Mouse (Mus musculus) embryonic facial prominence, embryonic 15.5 days (tissue): ENCODE results near the gene Tnk1. TPM values are rescaled to one million over a fixed set of nuclear protein-coding genes. Genes with fewer than 3 reads are reported as not detected.
"Not testable (repeated sequence)": the region's sequence is repeated elsewhere in the genome, so short reads cannot be mapped to it uniquely, and the experiment has no call there.

ENCODE experiments used
- ATAC-seq: fragments of 200-750 bp; cut with Nextera tagmentation; 2 replicates; pipeline ENCODE4 v1.8.0; 2017; ENCODE audit warnings: low read depth, moderate TSS enrichment; ENCODE audit not compliant: insufficient number of reproducible peaks, low FRiP score, low TSS enrichment
- H3K27ac ChIP-seq: fragments of 300-500 bp; sonication (generic); replicated peaks from 2 replicates; pipeline ENCODE4 v1.5.1; 2015; ENCODE audit warnings: mild to moderate bottlenecking, inconsistent platforms
- H3K27me3 ChIP-seq: fragments of 300-500 bp; sonication (generic); 2 replicates; pipeline ENCODE4 v1.6.1; 2015; ENCODE audit warnings: inconsistent platforms
- H3K36me3 ChIP-seq: fragments of 300-500 bp; sonication (generic); 2 replicates; pipeline ENCODE4 v1.6.1; 2015; ENCODE audit warnings: mild to moderate bottlenecking, inconsistent platforms
- H3K4me1 ChIP-seq: fragments of 300-500 bp; sonication (generic); 2 replicates; pipeline ENCODE4 v1.6.1; 2015; ENCODE audit warnings: inconsistent platforms
- H3K4me2 ChIP-seq: fragments of 300-500 bp; sonication (generic); replicated peaks from 2 replicates; pipeline ENCODE4 v1.6.1; 2015; ENCODE audit warnings: mild to moderate bottlenecking, inconsistent platforms
- H3K4me3 ChIP-seq: fragments of 300-500 bp; sonication (generic); replicated peaks from 2 replicates; pipeline ENCODE4 v1.5.1; 2015; ENCODE audit warnings: mild to moderate bottlenecking, inconsistent platforms
- H3K9ac ChIP-seq: fragments of 300-500 bp; sonication (generic); 2 replicates; pipeline ENCODE4 v1.6.1; 2015; ENCODE audit warnings: inconsistent platforms
- H3K9me3 ChIP-seq: fragments of 300-500 bp; sonication (generic); replicated peaks from 2 replicates; pipeline ENCODE4 v1.6.1; 2016; ENCODE audit warnings: inconsistent platforms
- WGBS: fragments of 180-500 bp; shearing (Covaris S2); methylation state at CpG from one replicate; pipeline ENCODE4 v1.1.7; 2015; 5-methylcytosine and 5-hydroxymethylcytosine counted together
- polyA plus RNA-seq: library from polyadenylated mRNA; unstranded; fragments of >200 nt; fragmentation: Nextera tagmentation; extraction: Ambion mirVana; gene quantifications from 2 replicates; pipeline ENCODE4 v1.2.1, GENCODE M21; 2015

Tnk1 gene
- polyA plus RNA-seq, 1 experiment from 2014 or later = 6.9 TPM

DNA sequence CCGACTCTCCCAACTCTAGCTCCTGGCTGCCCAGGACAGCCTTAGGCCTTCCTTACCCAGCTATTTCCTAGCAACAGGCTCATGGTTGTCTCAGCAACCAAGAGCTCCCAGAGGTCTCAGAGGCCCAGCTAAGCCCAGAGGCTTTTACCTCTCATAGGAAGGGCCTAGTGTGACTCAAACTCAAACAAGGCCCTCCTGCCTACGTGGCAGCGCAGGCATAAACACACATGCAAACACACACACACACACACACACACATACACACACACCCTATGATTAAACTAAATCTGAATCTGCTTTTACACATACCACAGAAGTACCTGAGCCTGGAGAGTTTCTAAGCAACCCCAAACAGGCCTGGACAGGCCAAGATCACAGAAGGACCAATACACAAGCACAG lies 19.9 kb upstream of the Tnk1 start:
- Histone ChIP-seq H3K36me3 (no peaks in the 10 kb centered on the region), H3K27me3 (no peaks in the 10 kb centered on the region), H3K9ac (no peak overlapping the region), H3K9me3 (no peaks in the 10 kb centered on the region), H3K4me1 (peaks cover 65% of the 10 kb centered on the region), H3K27ac (peak overlapping the region; percentile 94), H3K4me2 (peak overlapping the region; percentile 88), H3K4me3 (no peak overlapping the region; the same call in 1 of the 2 replicates)
- no peak for ATAC-seq
- 56% methylated on average over 3 of the region's 3 CpGs for WGBS

- H3K4me1 ChIP-seq = peaks cover 65% of the 10 kb centered on the region
- H3K27me3 ChIP-seq = no peaks in the 10 kb centered on the region
- ATAC-seq = no peak
- H3K4me3 ChIP-seq = peak within 1 kb of the TSS; percentile 26
- H3K27ac ChIP-seq = peak within 1 kb of the TSS; percentile 94
- 71% methylated on average over 11 of the region's 11 CpGs for WGBS
- H3K36me3 ChIP-seq = no peaks in the 10 kb centered on the region
- H3K4me2 ChIP-seq = peak within 1 kb of the TSS; percentile 88
- no peaks in the 10 kb centered on the region for H3K9me3 ChIP-seq
- H3K9ac ChIP-seq = 0 out of 2 replicates have a peak within 1 kb of the TSS, but pooled peaks have one; percentile 9
These were observed 19.3 kb upstream of the Tnk1 start, which contains the start of gene Tmem95 for GRCm38 (mm10) chr11:69877878-69878277. TSS of gene Tmem95 (minus strand) at chr11:69878018.

DNA sequence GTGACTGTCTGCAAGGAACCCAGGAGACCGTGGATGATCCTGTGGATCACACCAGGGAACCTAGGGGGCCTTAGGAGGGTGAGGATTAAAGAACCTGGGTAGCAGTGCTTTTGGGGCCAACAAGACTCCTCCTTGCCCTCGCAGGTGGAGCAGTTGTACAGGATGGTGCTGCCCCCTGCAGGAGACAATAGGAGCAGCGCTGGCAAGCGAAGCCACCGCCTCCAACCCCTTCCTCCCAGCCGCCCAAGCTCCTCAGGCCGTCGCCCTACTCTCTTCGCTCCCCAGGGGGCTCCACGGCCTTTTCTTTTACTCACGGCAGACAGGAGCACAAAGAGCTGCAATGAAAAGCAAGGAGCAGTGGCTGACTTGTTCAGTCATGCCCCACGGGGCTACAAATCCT lies 18.3 kb upstream of the Tnk1 start:
- peaks cover 64% of the 10 kb centered on the region for H3K4me1 ChIP-seq
- ATAC-seq = peak; percentile 36; the same call in 1 of the 2 replicates

DNA sequence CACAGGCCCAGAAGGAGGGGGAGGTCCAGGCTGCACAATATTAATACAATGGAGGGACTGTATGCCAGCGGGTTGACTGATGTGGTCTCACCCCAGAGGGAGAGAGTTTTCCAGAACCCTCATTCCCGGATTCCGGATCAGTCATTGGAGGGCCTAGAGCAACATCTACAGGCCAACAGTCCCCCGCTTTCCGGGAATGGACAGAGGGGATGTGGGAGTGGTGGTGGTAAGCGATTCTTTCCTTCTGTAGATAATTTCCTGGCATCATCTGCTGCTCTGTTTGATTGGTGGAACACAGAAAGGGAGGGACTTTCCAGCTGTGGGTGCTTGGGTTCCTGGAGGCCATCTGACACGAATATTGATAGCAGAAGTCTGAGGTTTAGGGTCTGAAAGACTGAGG lies 17.7 kb upstream of the Tnk1 start:
- peak; percentile 52 for ATAC-seq
- Histone ChIP-seq H3K27me3 (no peaks in the 10 kb centered on the region), H3K4me3 (no peak overlapping the region), H3K4me2 (peak overlapping the region; percentile 88), H3K36me3 (no peaks in the 10 kb centered on the region), H3K27ac (peak overlapping the region; percentile 94), H3K4me1 (peaks cover 57% of the 10 kb centered on the region), H3K9ac (no peak overlapping the region), H3K9me3 (no peaks in the 10 kb centered on the region)
- WGBS = 22% methylated on average over 7 of the region's 7 CpGs

More for the DNA sequence above, 18.3 kb upstream of the Tnk1 start:
- H3K27me3 ChIP-seq = no peaks in the 10 kb centered on the region
- H3K4me3 ChIP-seq = peak overlapping the region; percentile 26
- H3K4me2 ChIP-seq = peak overlapping the region; percentile 88
- 2% methylated on average over 12 of the region's 12 CpGs for WGBS
- H3K36me3 ChIP-seq = no peaks in the 10 kb centered on the region
- H3K9me3 ChIP-seq = no peaks in the 10 kb centered on the region
- H3K9ac ChIP-seq = 0 out of 2 replicates have a peak overlapping the region, but pooled peaks have one; percentile 9
- H3K27ac ChIP-seq = peak overlapping the region; percentile 94

GRCm38 (mm10) chr11:69872451-69872850 lies 13.9 kb upstream of the Tnk1 start:
- Histone ChIP-seq H3K4me1 (peaks cover 23% of the 10 kb centered on the region), H3K27me3 (no peaks in the 10 kb centered on the region), H3K27ac (no peak overlapping the region), H3K4me2 (no peak overlapping the region), H3K9ac (no peak overlapping the region), H3K36me3 (no peaks in the 10 kb centered on the region), H3K9me3 (no peaks in the 10 kb centered on the region), H3K4me3 (no peak overlapping the region)
- WGBS = 78% methylated on average over 4 of the region's 4 CpGs
- ATAC-seq = no peak

- Histone ChIP-seq H3K9me3 (no peaks in the 10 kb centered on the region), H3K4me1 (peaks cover 16% of the 10 kb centered on the region), H3K4me3 (no peak overlapping the region), H3K27me3 (no peaks in the 10 kb centered on the region), H3K9ac (no peak overlapping the region), H3K36me3 (no peaks in the 10 kb centered on the region), H3K4me2 (no peak overlapping the region), H3K27ac (no peak overlapping the region)
- WGBS = 82% methylated on average over 7 of the region's 7 CpGs
- ATAC-seq = no peak
These were observed 13.3 kb upstream of the Tnk1 start for GRCm38 (mm10) chr11:69871822-69872221.

- H3K36me3 ChIP-seq = no peaks in the 10 kb centered on the region
- H3K27ac ChIP-seq = no peak overlapping the region
- WGBS = 87% methylated on average over 2 of the region's 2 CpGs
- no peaks in the 10 kb centered on the region for H3K9me3 ChIP-seq
- H3K4me1 ChIP-seq = peaks cover 3% of the 10 kb centered on the region
- no peak for ATAC-seq
- no peak overlapping the region for H3K9ac ChIP-seq
- no peak overlapping the region for H3K4me2 ChIP-seq
- no peak overlapping the region for H3K4me3 ChIP-seq
- no peaks in the 10 kb centered on the region for H3K27me3 ChIP-seq
These were observed 11.9 kb upstream of the Tnk1 start for GRCm38 (mm10) chr11:69870289-69871069.

GRCm38 (mm10) chr11:69867335-69867734 lies 8.8 kb upstream of the Tnk1 start:
- H3K9me3 ChIP-seq = no peaks in the 10 kb centered on the region
- H3K27me3 ChIP-seq = no peaks in the 10 kb centered on the region
- H3K4me2 ChIP-seq = no peak overlapping the region
- H3K27ac ChIP-seq = no peak overlapping the region
- ATAC-seq = no peak
- no peak overlapping the region for H3K4me3 ChIP-seq
- peaks cover 5% of the 10 kb centered on the region; the same call in 1 of the 2 replicates for H3K4me1 ChIP-seq
- no peak overlapping the region for H3K9ac ChIP-seq
- WGBS = 74% methylated on average over 9 of the region's 9 CpGs
- no peaks in the 10 kb centered on the region for H3K36me3 ChIP-seq

DNA sequence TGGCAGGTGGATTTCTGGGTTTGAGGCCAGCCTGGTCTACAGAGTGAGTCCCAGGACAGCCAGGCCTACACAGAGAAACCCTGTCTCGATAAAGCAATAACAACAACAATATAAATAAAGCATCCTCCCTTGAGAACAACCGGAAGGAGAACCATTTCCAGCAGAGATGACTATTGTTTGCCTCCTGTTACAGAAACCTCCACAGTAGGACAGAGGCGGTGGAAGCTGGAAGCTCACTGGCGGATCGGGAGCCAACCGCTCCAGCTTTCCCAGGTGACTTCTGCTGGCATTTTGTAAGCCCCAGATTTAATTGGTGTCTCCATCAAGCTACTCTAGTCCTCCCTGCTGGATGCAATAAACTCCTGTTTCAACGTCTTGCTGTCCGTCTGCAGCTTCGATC lies 7.0 kb upstream of the Tnk1 start:
- Histone ChIP-seq H3K9me3 (no peaks in the 10 kb centered on the region), H3K4me3 (no peak overlapping the region), H3K27me3 (no peaks in the 10 kb centered on the region), H3K4me1 (peaks cover 5% of the 10 kb centered on the region; the same call in 1 of the 2 replicates), H3K36me3 (no peaks in the 10 kb centered on the region), H3K9ac (no peak overlapping the region), H3K4me2 (no peak overlapping the region), H3K27ac (no peak overlapping the region)
- ATAC-seq = no peak
- WGBS = 78% methylated on average over 9 of the region's 9 CpGs

DNA sequence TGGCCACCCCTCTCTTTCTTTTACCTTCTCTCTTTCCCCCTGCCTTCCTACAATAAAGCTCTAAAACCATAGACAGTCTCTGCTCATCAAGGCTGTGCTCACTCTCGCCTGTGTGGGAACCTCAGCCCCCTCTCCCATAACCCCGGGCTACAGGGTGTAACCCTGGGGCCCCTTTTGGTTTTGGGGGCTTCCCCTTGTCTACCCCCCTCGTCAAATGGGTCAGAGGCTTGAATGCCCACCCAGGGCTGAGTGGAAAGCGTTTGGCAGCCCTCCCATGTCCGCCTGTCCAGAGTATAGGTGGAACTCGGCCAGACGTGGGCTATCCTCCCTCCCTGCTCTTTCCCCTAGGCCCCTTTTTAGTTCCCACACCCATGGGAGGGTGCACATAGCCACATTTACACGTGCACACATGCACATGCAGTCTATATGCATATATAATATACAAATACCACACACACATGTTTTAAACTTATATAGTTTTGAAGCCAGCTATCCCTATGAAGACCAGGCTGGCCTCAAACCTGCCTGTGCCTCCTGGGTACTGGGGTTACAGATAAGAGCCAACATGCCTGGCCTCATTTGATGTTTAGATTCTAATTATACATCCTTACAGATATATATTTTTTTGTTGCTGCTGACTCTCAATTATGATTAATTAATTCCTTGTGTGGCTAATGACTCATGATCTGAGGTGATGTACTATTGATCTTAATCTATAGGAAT lies 5.8 kb upstream of the Tnk1 start:
- Histone ChIP-seq H3K27me3 (no peaks in the 10 kb centered on the region), H3K4me2 (no peak overlapping the region), H3K9ac (no peak overlapping the region), H3K27ac (no peak overlapping the region), H3K4me1 (peaks cover 5% of the 10 kb centered on the region; the same call in 1 of the 2 replicates), H3K9me3 (no peaks in the 10 kb centered on the region), H3K4me3 (no peak overlapping the region), H3K36me3 (no peaks in the 10 kb centered on the region)
- WGBS = 47% methylated on average over 8 of the region's 8 CpGs
- no peak for ATAC-seq

DNA sequence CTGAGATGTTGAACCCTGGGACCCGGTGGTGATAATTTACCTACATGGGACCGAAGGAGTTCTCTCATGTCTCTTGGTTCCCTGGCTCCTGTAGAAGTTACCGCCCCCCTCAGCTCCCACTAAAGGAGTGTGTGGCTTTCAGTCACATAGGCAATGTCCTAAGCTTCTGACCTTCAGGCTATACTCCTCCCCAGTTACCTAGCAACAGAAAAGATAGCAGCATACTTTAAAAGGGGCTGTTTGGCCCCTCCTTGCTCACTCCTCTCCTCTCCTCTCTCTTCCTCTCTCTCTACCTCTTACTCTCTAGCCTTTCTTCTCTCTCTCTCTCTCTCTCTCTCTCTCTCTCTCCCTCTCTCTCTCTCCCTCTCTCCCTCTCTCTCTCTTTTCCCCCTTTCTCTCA lies 5.2 kb upstream of the Tnk1 start:
- H3K27me3 ChIP-seq, H3K9ac ChIP-seq, H3K9me3 ChIP-seq, ATAC-seq, H3K4me3 ChIP-seq, H3K4me1 ChIP-seq, H3K27ac ChIP-seq, H3K36me3 ChIP-seq, H3K4me2 ChIP-seq: not testable (repeated sequence)
- WGBS = 76% methylated on average over 3 of the region's 3 CpGs
